Mouse (Mus musculus): Measurements from ENCODE around the gene Alkbh7. TPM values are rescaled to one million over a fixed set of nuclear protein-coding genes. Genes with fewer than 3 reads are reported as not detected.

Gene Alkbh7
- 39.0 and 39.8 TPM in 2 replicates for polyA plus RNA-seq (2014; fragmentation: Nextera tagmentation; extraction: Ambion mirVana)

DNA sequence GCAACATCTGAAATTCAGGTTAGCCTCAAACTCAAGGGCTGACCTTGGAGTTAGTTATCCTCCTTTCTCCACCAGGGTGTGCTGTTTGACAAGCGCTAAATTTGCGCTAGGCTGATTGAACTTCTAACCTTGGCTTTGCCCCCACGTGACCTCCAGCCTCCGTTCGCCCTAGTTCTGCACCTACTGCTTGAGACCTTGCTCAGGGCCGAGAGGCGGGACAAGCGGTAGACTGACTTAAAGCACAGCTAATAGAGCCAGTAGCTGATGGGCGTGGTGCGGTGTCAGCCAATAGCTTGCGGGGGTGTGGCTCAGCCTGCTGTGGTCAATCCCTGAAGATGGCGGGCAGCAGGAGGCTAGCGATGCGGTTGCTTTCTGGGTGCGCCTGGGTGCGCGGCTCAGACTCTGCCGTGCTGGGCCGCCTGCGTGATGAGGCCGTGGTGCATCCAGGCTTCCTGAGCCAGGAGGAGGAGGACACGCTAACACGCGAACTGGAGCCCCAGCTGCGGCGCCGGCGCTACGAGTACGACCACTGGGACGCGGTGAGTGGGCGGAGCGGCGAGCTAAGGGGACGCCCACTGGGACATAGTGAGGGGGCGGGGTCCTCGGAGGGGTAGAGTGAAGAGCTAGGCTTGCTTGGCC, at the start of gene Alkbh7:
Alkbh7 (plus strand) TSS at position 311 of the 639 bp plus-strand sequence.
- peak within 1 kb of the TSS; percentile 60 for H3K9ac ChIP-seq
- ATAC-seq (ENCODE audit: insufficient read depth) (peak; percentile 99), DNase-seq (peak; percentile 97)
- H3K36me3 ChIP-seq (ENCODE audit: insufficient read depth), result peaks cover 69% of the 10 kb centered on the region
- H3K4me1 ChIP-seq (ENCODE audit: insufficient read depth), result peaks cover 4% of the 10 kb centered on the region; the same call in 1 of the 2 replicates
- H3K9me3 ChIP-seq (ENCODE audit: low read depth, low read length), result no peaks in the 10 kb centered on the region
- H3K4me3 ChIP-seq (ENCODE audit: low read depth, low read length), result peak within 1 kb of the TSS; percentile 71
- H3K27ac ChIP-seq (ENCODE audit: low read depth), result 0 out of 2 replicates have a peak within 1 kb of the TSS, but pooled peaks have one; percentile 6
- no peaks in the 10 kb centered on the region for H3K27me3 ChIP-seq (ENCODE audit: insufficient read depth, low read length)
- 0% methylated on average over 38 of the region's 38 CpGs for WGBS
- peak; percentile 76 for TF ChIP-seq CTCF (IDR thresholded peaks at IDR 0.05; ENCODE audit: low read depth)
- peak within 1 kb of the TSS; percentile 69 for H3K4me2 ChIP-seq

- no peaks in the 10 kb centered on the region for H3K9me3 ChIP-seq (ENCODE audit: low read depth, low read length)
- peak; percentile 78 for TF ChIP-seq CTCF (IDR thresholded peaks at IDR 0.05; ENCODE audit: low read depth)
- H3K4me2 ChIP-seq, result no peak overlapping the region
- no peak overlapping the region for H3K4me3 ChIP-seq (ENCODE audit: low read depth, low read length)
- DNase-seq, result peak; percentile 73
- ATAC-seq (ENCODE audit: insufficient read depth), result no peak
- no peaks in the 10 kb centered on the region for H3K27me3 ChIP-seq (ENCODE audit: insufficient read depth, low read length)
- H3K4me1 ChIP-seq (ENCODE audit: insufficient read depth), result no peaks in the 10 kb centered on the region
- 11% methylated on average over 3 of the region's 3 CpGs for WGBS
- H3K36me3 ChIP-seq (ENCODE audit: insufficient read depth), result no peaks in the 10 kb centered on the region
- no peak overlapping the region for H3K27ac ChIP-seq (ENCODE audit: low read depth)
- H3K9ac ChIP-seq, result no peak overlapping the region
Measured at GRCm38 (mm10) chr17:56950915-56951314, 46.2 kb upstream of the Alkbh7 start.

DNA sequence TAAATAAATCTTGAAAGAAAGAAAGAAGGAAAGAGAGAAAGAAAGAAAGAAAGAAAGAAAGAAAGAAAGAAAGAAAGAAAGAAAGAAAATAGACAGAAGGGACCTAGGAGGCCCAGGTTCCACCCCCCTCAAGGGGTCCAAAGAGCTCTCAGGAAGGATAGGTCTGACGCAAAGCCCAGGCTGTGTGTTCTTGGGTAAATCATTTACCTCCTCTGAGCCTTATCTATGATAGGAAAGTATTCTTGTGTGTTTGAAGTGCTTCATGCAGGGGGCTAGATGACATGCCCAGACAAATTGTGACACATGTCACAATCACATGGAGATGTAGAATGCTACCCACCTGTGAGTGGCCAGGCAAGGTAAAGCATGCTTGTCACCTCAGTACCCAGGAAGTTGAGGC, 44.5 kb upstream of the Alkbh7 start:
- WGBS, result 44% methylated on average over 1 of the region's 1 CpGs
- Histone ChIP-seq H3K27ac (ENCODE audit: low read depth) (no peak overlapping the region), H3K27me3 (ENCODE audit: insufficient read depth, low read length) (no peaks in the 10 kb centered on the region), H3K36me3 (ENCODE audit: insufficient read depth) (no peaks in the 10 kb centered on the region), H3K9ac (no peak overlapping the region), H3K4me3 (ENCODE audit: low read depth, low read length) (no peak overlapping the region), H3K4me2 (no peak overlapping the region), H3K9me3 (ENCODE audit: low read depth, low read length) (no peaks in the 10 kb centered on the region), H3K4me1 (ENCODE audit: insufficient read depth) (no peaks in the 10 kb centered on the region)
- DNase-seq (no peak), ATAC-seq (ENCODE audit: insufficient read depth) (no peak)
- no peak for TF ChIP-seq CTCF (IDR thresholded peaks at IDR 0.05; ENCODE audit: low read depth)

DNA sequence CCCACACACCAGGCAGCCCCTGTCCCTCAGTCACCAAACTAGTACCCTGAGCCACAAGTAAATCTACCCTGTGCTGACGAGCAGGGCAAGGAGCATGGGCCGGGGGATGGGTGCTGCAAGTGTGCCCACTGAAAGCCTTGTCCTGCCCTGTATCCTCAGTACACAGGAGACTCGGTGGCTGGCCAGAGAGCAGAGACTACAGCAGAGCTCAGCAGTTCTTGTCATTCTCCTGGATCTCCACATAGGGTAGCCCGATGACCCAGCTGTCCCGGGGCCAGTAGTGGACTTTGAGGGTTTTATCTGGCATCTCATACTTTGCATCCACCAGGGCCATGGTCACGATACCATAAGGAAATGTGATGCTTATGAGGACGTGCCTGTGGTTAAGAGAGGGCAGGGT, 42.3 kb upstream of the Alkbh7 start:
- no peaks in the 10 kb centered on the region for H3K9me3 ChIP-seq (ENCODE audit: low read depth, low read length)
- 77% methylated on average over 7 of the region's 7 CpGs for WGBS
- TF ChIP-seq CTCF (IDR thresholded peaks at IDR 0.05; ENCODE audit: low read depth), result no peak
- H3K27me3 ChIP-seq (ENCODE audit: insufficient read depth, low read length), result no peaks in the 10 kb centered on the region
- H3K4me3 ChIP-seq (ENCODE audit: low read depth, low read length), result no peak overlapping the region
- H3K9ac ChIP-seq, result no peak overlapping the region
- no peaks in the 10 kb centered on the region for H3K36me3 ChIP-seq (ENCODE audit: insufficient read depth)
- H3K27ac ChIP-seq (ENCODE audit: low read depth), result no peak overlapping the region
- no peaks in the 10 kb centered on the region for H3K4me1 ChIP-seq (ENCODE audit: insufficient read depth)
- no peak for ATAC-seq (ENCODE audit: insufficient read depth)
- no peak overlapping the region for H3K4me2 ChIP-seq
- DNase-seq, result no peak

DNA sequence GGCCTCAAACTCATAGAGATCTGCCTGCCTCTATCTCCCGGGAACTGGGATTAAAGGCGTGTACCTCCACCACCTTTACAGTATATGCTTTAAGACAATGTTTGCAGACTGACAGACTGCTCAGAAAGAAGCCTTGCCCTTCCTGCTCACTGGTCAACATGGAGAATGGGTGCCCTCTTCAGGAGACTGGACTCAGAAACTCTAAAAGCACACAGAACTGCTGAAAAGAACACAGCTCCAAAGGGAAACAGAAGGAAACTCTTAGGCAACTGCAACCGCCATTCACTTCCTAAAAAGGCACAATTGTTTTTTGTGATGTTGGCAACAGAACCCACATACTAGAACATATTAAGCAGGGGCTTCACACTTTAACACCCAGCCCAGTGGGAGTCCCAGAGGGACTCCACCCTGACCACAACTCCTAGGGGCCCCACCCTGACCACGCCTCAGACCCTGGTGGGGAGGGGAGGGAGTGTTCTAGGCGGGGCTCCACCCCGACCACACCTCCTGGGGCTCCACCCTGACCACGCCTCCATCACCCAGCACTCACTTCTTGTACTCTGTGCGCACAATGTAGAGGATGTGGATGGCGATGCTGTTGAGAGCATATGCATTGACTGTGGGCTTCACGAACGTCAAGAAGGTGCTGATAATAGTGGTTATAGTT, 39.2 kb upstream of the Alkbh7 start:
- H3K27ac ChIP-seq (ENCODE audit: low read depth), result no peak overlapping the region
- DNase-seq (peak; percentile 33), ATAC-seq (ENCODE audit: insufficient read depth) (peak; percentile 82)
- no peaks in the 10 kb centered on the region for H3K4me1 ChIP-seq (ENCODE audit: insufficient read depth)
- H3K9me3 ChIP-seq (ENCODE audit: low read depth, low read length), result no peaks in the 10 kb centered on the region
- H3K4me3 ChIP-seq (ENCODE audit: low read depth, low read length), result no peak overlapping the region
- H3K9ac ChIP-seq, result no peak overlapping the region
- H3K4me2 ChIP-seq, result no peak overlapping the region
- no peaks in the 10 kb centered on the region for H3K36me3 ChIP-seq (ENCODE audit: insufficient read depth)
- 26% methylated on average over 11 of the region's 11 CpGs for WGBS
- H3K27me3 ChIP-seq (ENCODE audit: insufficient read depth, low read length), result no peaks in the 10 kb centered on the region
- TF ChIP-seq CTCF (IDR thresholded peaks at IDR 0.05; ENCODE audit: low read depth), result no peak; the same call in 1 of the 2 replicates

DNA sequence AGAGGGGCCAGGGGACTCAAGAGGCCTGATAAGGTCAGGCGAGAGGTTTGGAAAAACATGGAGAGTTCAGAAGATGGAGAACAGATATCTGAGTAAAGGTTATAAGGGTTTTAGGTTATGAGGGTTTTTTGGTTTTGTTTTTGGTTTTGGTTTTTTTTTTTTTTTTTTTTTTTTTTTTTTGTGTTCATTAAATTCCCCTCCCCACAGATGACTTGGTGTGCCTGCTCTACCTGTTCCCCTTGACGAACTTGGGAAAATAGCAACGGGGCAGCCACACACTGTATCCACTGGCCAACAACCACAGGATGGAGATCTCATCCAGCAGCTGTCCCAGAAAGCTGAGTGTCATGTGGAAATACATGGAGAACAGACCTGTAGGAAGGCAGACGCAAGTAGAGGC, 38.5 kb upstream of the Alkbh7 start:
- H3K4me3 ChIP-seq (ENCODE audit: low read depth, low read length), result no peak overlapping the region
- H3K27me3 ChIP-seq (ENCODE audit: insufficient read depth, low read length), result no peaks in the 10 kb centered on the region
- H3K4me2 ChIP-seq, result no peak overlapping the region
- H3K4me1 ChIP-seq (ENCODE audit: insufficient read depth), result no peaks in the 10 kb centered on the region
- no peaks in the 10 kb centered on the region for H3K9me3 ChIP-seq (ENCODE audit: low read depth, low read length)
- ATAC-seq (ENCODE audit: insufficient read depth), result no peak
- no peaks in the 10 kb centered on the region for H3K36me3 ChIP-seq (ENCODE audit: insufficient read depth)
- WGBS, result 63% methylated on average over 4 of the region's 4 CpGs
- TF ChIP-seq CTCF (IDR thresholded peaks at IDR 0.05; ENCODE audit: low read depth), result no peak
- DNase-seq, result no peak
- H3K27ac ChIP-seq (ENCODE audit: low read depth), result no peak overlapping the region
- H3K9ac ChIP-seq, result no peak overlapping the region

DNA sequence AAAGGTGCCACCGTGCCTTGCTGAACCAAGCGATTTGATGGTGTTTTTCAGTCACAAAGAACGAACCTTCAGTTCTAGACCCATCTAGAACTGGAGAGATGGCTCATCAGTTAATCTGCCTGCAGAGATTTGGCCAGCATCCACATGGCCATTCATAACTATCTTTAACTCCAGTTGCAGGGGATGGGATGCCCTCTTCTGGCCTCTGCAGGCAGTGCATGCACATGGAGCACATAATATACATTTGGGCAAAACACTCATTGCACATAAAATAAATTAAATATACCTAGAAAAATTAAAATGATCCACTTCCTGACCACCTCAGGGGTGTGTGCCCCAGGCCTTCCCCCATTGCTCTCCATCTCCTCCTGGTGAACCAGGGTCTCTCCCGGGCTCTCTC, 35.3 kb upstream of the Alkbh7 start:
- Histone ChIP-seq H3K4me3 (ENCODE audit: low read depth, low read length) (no peak overlapping the region), H3K9ac (no peak overlapping the region), H3K36me3 (ENCODE audit: insufficient read depth) (no peaks in the 10 kb centered on the region), H3K4me2 (no peak overlapping the region), H3K27me3 (ENCODE audit: insufficient read depth, low read length) (no peaks in the 10 kb centered on the region), H3K4me1 (ENCODE audit: insufficient read depth) (no peaks in the 10 kb centered on the region), H3K27ac (ENCODE audit: low read depth) (no peak overlapping the region), H3K9me3 (ENCODE audit: low read depth, low read length) (no peaks in the 10 kb centered on the region)
- WGBS, result 86% methylated on average over 4 of the region's 4 CpGs
- ATAC-seq (ENCODE audit: insufficient read depth), result no peak
- peak; percentile 21; the same call in 1 of the 2 replicates for TF ChIP-seq CTCF (IDR thresholded peaks at IDR 0.05; ENCODE audit: low read depth)
- DNase-seq, result no peak
